Mouse (Mus musculus): ENCODE results near the gene Trim12c.
"Not testable (repeated sequence)": the region's sequence is repeated elsewhere in the genome, so short reads cannot be mapped to it uniquely, and the experiment has no call there.

DNA sequence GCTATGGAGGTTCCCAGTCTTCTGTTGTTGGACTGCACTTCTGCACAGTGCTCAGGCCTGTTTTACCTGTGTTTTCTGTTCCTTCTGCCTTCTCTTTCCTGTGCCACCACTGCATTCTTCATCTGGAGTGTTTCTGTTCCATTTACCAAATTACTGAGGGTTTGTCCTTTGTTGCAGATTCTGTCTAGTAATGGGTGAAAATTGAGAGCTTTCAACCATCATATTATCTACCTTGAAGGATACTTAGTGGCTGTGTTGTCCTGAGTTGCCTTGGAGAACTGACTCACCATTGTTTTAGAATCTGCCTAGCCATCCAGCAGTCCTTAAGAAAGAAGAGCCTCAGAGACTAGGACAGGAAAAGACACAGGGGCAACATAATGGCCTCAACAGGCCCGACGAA lies 24.0 kb downstream of the Trim12c start, which contains the start of gene Trim34b:
- not testable (repeated sequence) for TF ChIP-seq CTCF (IDR thresholded peaks at IDR 0.05; ENCODE audit: low read depth, low read length); POLR2A (IDR thresholded peaks at IDR 0.05; ENCODE audit: borderline replicate concordance, low read depth, low read length)

Measured in bone marrow macrophage, adult 2 months (primary cell).